Mouse (Mus musculus) liver, embryonic 12.5 days (tissue): ENCODE data around the gene Opn1sw. TPM values are rescaled to one million over a fixed set of nuclear protein-coding genes. Genes with fewer than 3 reads are reported as not detected.
"Not testable (repeated sequence)": the region's sequence is repeated elsewhere in the genome, so short reads cannot be mapped to it uniquely, and the experiment has no call there.

ENCODE experiments used
- ATAC-seq: fragments of 200-750 bp; cut with Nextera tagmentation; 2 replicates; pipeline ENCODE4 v1.8.0; 2017; ENCODE audit warnings: moderate number of reproducible peaks, mild to moderate bottlenecking, moderate library complexity
- H3K27ac ChIP-seq: fragments of 300-500 bp; sonication (generic); 2 replicates; pipeline ENCODE4 v1.5.1; 2016; ENCODE audit warnings: mild to moderate bottlenecking
- H3K27me3 ChIP-seq: fragments of 300-500 bp; sonication (generic); replicated peaks from 2 replicates; pipeline ENCODE4 v1.6.1; 2016; ENCODE audit warnings: mild to moderate bottlenecking, moderate library complexity
- H3K36me3 ChIP-seq: fragments of 300-500 bp; sonication (generic); 2 replicates; pipeline ENCODE4 v1.6.1; 2016; ENCODE audit warnings: mild to moderate bottlenecking, moderate library complexity
- H3K4me1 ChIP-seq: fragments of 300-500 bp; sonication (generic); 2 replicates; pipeline ENCODE4 v1.6.1; 2016
- H3K4me2 ChIP-seq: fragments of 300-500 bp; sonication (generic); 2 replicates; pipeline ENCODE4 v1.6.1; 2016; ENCODE audit warnings: mild to moderate bottlenecking, moderate library complexity
- H3K4me3 ChIP-seq: fragments of 300-500 bp; sonication (generic); 2 replicates; pipeline ENCODE4 v1.5.1; 2016; ENCODE audit warnings: mild to moderate bottlenecking, moderate library complexity
- H3K9ac ChIP-seq: fragments of 300-500 bp; sonication (generic); 2 replicates; pipeline ENCODE4 v1.6.1; 2016; ENCODE audit warnings: mild to moderate bottlenecking, moderate library complexity
- H3K9me3 ChIP-seq: fragments of 300-500 bp; sonication (generic); replicated peaks from 2 replicates; pipeline ENCODE4 v1.6.1; 2016; ENCODE audit warnings: mild to moderate bottlenecking, moderate library complexity
- WGBS: fragments of 180-500 bp; shearing (Covaris S2); methylation state at CpG from one replicate; pipeline ENCODE4 v1.1.7; 2016; ENCODE audit not compliant: insufficient replicate concordance; 5-methylcytosine and 5-hydroxymethylcytosine counted together
- polyA plus RNA-seq: library from polyadenylated mRNA; unstranded; fragments of >200 nt; fragmentation: Nextera tagmentation; extraction: Ambion mirVana; gene quantifications from 2 replicates; pipeline ENCODE4 v1.2.1, GENCODE M21; 2016

Gene Opn1sw
- polyA plus RNA-seq, 1 experiment from 2014 or later: 0.08 TPM

DNA sequence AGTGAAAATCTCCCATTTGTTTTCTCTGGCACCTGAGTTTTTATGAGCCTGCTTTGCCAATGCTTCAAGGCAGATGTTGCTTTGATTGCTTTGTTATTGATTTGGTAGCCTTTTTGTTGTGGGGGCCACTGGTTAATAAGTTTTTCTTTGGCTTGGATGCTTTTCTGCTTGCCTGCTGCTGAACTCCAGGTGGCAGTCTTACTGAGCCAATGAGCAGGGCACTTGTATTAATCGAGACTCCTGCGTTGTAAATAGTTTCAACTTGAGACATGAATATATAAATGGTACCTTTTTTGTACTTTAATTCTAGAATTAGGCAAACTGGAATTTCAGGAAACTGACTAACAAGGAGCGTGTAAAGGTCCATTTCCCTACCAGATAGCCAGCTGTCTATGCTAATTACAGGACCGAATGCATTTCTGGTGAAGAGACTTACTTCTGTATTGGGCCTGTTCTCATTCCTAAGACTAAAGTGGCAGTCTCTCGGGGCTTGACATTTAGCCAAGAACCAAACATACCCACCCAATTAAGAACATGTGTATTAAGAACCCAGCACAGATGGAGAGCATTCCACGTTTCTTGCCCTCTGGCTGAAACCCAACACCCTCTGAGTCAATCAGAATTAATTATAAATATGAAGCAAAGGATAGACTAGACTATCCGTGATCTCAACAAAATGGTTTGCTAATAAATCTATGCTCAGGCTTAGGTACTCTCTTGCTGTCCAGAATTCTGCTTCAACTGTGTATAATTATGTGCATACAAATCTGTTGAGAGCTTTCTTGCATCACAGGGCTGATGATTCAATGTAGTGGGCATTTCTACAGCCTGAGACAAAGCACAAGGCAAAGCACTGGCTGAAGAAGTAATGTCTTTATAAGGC is 25.8 kb downstream of the Opn1sw start:
- WGBS: 81% methylated on average over 7 of the region's 7 CpGs

DNA sequence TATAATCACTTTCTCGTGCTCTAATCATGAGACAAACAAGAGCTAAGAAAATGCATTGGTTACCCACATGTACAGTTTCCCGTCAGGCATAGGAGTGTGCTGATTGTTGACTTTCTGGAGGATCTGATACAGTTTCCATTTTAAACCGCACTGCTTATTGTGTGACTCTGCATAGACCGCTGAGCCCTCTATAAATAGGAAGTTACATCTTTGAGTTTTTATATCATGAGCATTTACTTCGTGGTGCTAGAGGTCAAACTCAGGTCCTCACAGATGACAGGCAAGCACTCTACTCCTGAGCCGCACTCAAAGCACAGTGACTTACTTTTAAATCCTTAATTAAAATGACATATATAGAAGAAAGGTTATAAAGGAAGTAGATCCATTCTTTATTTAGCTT is 28.1 kb downstream of the Opn1sw start:
- no peak overlapping the region for H3K4me3 ChIP-seq
- H3K36me3 ChIP-seq: peaks cover 65% of the 10 kb centered on the region
- no peak overlapping the region for H3K9ac ChIP-seq
- no peaks in the 10 kb centered on the region for H3K27me3 ChIP-seq
- no peaks in the 10 kb centered on the region for H3K9me3 ChIP-seq
- H3K4me1 ChIP-seq: peaks cover 14% of the 10 kb centered on the region
- ATAC-seq: no peak
- H3K27ac ChIP-seq: no peak overlapping the region
- 83% methylated on average over 6 of the region's 6 CpGs for WGBS
- no peak overlapping the region for H3K4me2 ChIP-seq

More for the DNA sequence above, 25.8 kb downstream of the Opn1sw start:
- Histone ChIP-seq H3K9me3 (no peaks in the 10 kb centered on the region), H3K4me3 (no peak overlapping the region), H3K4me1 (peaks cover 4% of the 10 kb centered on the region), H3K4me2 (no peak overlapping the region), H3K27ac (no peak overlapping the region), H3K27me3 (no peaks in the 10 kb centered on the region), H3K9ac (no peak overlapping the region), H3K36me3 (peaks cover 73% of the 10 kb centered on the region)
- no peak for ATAC-seq

DNA sequence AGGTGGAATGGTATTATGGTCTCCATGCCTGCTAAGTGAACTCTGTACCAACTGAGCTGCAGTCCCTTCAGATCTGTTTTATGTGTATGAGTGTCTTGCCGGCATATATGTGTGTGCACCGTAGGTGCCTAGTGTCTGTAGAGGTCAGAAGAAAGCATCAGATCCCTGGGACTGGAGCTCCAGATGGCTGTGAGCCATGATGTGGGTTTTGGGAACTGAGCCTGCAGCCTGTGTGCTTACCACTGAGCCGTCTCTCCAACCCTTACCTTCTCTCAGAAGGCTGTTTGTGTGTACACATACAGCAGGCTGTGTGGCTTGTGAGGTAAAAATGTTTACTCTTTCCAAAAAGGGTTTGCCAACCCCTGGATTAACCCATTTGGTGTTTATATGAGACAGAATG is 28.9 kb downstream of the Opn1sw start:
- peaks cover 14% of the 10 kb centered on the region for H3K4me1 ChIP-seq
- no peak overlapping the region for H3K4me2 ChIP-seq
- no peaks in the 10 kb centered on the region for H3K9me3 ChIP-seq
- H3K4me3 ChIP-seq: no peak overlapping the region
- 89% methylated on average over 3 of the region's 3 CpGs for WGBS
- no peaks in the 10 kb centered on the region for H3K27me3 ChIP-seq
- no peak overlapping the region for H3K9ac ChIP-seq
- ATAC-seq: no peak
- no peak overlapping the region for H3K27ac ChIP-seq
- peaks cover 63% of the 10 kb centered on the region for H3K36me3 ChIP-seq

DNA sequence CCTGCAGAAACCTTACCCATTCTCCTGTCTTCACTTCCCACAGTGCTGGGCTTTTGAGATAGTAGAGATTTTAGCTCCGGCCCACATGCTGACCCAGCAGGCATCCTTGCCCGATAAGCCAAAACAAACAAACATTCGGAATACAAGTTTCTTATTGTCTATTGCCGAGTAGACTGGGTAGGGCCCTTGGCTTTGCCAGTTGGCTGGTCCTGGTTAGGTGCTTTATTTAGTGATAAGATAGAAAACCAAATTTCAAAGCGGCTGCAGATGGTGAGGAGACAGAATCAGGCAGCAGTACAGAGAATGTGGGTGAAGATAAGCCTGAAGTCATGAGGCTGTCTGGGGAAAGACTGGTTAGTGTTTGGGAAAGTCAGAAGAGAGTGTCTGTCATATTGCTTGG is 35.5 kb downstream of the Opn1sw start:
- H3K27ac ChIP-seq: 0 out of 2 replicates have a peak overlapping the region, but pooled peaks have one; percentile 20

DNA sequence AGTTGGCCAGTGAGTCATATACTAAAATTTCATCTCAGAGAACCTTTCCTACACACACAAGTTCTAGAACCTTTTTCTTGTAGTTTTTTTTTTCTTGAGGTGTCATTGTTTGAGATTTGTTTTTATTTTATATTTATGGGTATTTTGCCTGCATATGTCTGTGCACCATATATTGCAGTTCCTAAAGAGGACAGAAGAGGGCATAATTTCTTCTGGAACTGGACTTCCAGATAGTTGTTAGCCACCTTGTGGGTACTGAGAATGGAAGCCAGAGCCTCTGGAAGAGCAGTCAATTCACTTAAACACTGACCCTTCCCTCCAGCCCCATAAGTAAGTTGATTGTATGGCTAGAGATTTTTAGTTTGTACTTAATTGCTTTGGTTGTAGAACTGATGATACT is 36.7 kb downstream of the Opn1sw start:
- H3K27me3 ChIP-seq: no peaks in the 10 kb centered on the region
- H3K27ac ChIP-seq: no peak overlapping the region
- H3K4me2 ChIP-seq: no peak overlapping the region
- peaks cover 56% of the 10 kb centered on the region for H3K4me1 ChIP-seq
- no peaks in the 10 kb centered on the region for H3K9me3 ChIP-seq
- no peak overlapping the region for H3K4me3 ChIP-seq
- peaks cover 6% of the 10 kb centered on the region for H3K36me3 ChIP-seq
- ATAC-seq: no peak
- no peak overlapping the region for H3K9ac ChIP-seq

More for the DNA sequence above, 35.5 kb downstream of the Opn1sw start:
- peaks cover 61% of the 10 kb centered on the region for H3K4me1 ChIP-seq
- H3K4me2 ChIP-seq: peak overlapping the region; percentile 42
- peak overlapping the region; percentile 39; the same call in 1 of the 2 replicates for H3K9ac ChIP-seq
- no peaks in the 10 kb centered on the region for H3K27me3 ChIP-seq
- no peaks in the 10 kb centered on the region for H3K9me3 ChIP-seq
- ATAC-seq: peak; percentile 48
- no peak overlapping the region for H3K4me3 ChIP-seq
- H3K36me3 ChIP-seq: peaks cover 16% of the 10 kb centered on the region
- WGBS: 13% methylated on average over 5 of the region's 5 CpGs

DNA sequence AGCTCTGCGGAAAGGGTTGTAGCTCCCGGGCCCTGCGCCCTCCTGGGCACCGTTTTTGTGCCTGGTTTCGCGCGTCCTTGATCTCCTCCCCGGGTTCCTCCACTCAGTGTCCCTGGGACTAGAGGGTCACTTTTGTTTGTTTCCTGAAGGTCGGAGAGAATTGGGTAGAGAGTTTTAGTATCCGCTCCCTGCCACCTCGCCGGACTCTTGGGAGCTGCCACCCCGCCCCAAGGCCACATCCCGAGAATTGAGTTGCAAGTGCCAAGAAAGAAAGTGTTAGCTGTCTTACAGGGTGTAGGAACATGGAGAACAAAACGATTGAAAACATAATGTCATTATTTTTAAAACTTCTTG is 39.9 kb downstream of the Opn1sw start:
- 3% methylated on average over 15 of the region's 15 CpGs for WGBS
- H3K4me1 ChIP-seq: peaks cover 48% of the 10 kb centered on the region
- H3K4me3 ChIP-seq: peak overlapping the region; percentile 91

DNA sequence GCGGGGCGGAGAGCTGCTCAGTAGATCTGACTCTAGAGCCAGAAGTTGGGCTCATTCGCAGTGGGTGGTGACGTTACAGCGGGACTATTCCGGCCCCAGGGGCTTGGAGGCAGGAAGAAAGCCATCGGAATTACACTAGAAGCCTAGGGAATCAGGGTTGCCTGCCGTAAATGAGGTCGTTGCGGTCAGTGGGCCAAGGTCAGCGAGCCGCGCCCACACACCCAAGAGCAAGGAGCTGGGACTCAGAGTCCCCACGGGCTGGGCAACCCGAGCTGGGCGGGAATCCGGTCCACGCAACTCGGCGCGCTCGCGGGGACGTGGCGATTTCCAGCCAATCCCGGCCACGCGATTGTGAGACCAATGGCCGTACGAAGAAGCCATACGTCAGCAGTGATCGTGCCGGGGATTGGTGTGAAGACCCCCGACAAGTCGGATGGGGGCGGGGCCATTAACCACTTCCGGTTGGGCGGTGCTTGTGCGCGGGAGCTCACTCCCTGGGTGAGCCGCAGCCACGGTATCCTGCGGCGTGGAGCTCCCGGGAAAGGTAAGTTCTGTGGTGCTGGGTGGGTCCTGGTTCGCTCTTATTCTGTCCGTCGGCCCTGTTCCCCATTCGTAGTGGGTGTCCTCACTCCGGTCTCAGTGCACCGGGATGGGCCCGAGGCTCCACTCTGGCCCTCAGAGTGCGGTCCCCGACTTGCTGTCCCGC is 40.5 kb downstream of the Opn1sw start, which contains the start of gene Calu:
Gene Calu (plus strand): TSS at position 405 of the 706 bp plus-strand sequence.
- ATAC-seq: peak; percentile 97
- peaks cover 43% of the 10 kb centered on the region for H3K4me1 ChIP-seq
- WGBS: under 1% methylated on average over 55 of the region's 55 CpGs

More for the DNA sequence above, 39.9 kb downstream of the Opn1sw start:
- H3K9ac ChIP-seq: peak overlapping the region; percentile 90
- peak overlapping the region; percentile 71 for H3K4me2 ChIP-seq
- no peaks in the 10 kb centered on the region for H3K27me3 ChIP-seq
- ATAC-seq: peak; percentile 3
- H3K27ac ChIP-seq: peak overlapping the region; percentile 79
- H3K36me3 ChIP-seq: no peaks in the 10 kb centered on the region
- H3K9me3 ChIP-seq: no peaks in the 10 kb centered on the region

DNA sequence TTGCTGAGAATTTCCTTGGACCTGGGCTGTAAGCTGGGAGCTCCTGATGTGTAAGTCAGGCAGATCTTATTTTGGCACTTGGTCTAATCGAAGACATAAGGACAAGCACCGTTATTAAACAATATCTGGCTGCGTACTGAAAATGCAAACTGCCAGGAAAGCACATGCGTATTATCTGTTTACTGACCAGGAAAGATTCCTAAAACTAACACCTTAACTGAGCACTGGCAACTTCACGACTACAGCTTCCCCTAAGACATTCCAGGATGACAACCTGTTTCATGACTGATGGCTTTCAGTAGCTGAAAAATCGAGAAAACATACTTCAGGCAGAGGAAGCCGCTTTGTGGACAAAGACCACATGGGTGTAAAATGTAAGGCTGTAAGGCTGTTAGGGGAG is 41.1 kb downstream of the Opn1sw start:
- peak overlapping the region; percentile 91 for H3K4me3 ChIP-seq
- no peaks in the 10 kb centered on the region for H3K9me3 ChIP-seq
- peak overlapping the region; percentile 71 for H3K4me2 ChIP-seq
- H3K36me3 ChIP-seq: no peaks in the 10 kb centered on the region
- ATAC-seq: no peak
- no peaks in the 10 kb centered on the region for H3K27me3 ChIP-seq
- H3K27ac ChIP-seq: peak overlapping the region; percentile 74
- peak overlapping the region; percentile 90 for H3K9ac ChIP-seq
- H3K4me1 ChIP-seq: peaks cover 36% of the 10 kb centered on the region
- 32% methylated on average over 7 of the region's 7 CpGs for WGBS

More for the DNA sequence above, 40.5 kb downstream of the Opn1sw start, which contains the start of gene Calu:
- Histone ChIP-seq H3K36me3 (no peaks in the 10 kb centered on the region), H3K4me2 (peak within 1 kb of the TSS; percentile 71), H3K4me3 (peak within 1 kb of the TSS; percentile 91), H3K27ac (peak within 1 kb of the TSS; percentile 79), H3K9ac (peak within 1 kb of the TSS; percentile 90), H3K9me3 (no peaks in the 10 kb centered on the region), H3K27me3 (no peaks in the 10 kb centered on the region)

DNA sequence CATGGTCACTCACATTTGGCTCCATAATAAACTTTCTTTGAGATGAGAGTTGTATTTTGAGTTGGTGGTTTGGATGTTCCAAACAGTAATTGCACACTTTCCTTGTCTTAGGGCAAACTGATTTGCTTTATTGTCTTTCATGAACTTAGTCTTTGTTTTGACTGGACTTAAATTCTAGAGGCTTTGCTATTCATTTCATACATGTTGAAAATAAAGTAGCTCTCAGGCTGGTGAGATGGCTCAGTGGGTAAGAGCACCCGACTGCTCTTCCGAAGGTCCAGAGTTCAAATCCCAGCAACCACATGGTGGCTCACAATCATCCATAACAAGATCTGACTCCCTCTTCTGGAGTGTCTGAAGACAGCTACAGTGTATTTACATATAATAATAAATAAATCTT is 41.8 kb downstream of the Opn1sw start:
- not testable (repeated sequence) for H3K4me3 ChIP-seq, H3K4me2 ChIP-seq, ATAC-seq, H3K27me3 ChIP-seq, H3K36me3 ChIP-seq, H3K9me3 ChIP-seq, H3K27ac ChIP-seq, H3K9ac ChIP-seq
- H3K4me1 ChIP-seq: peaks cover 30% of the 10 kb centered on the region
- 73% methylated on average over 2 of the region's 2 CpGs for WGBS

DNA sequence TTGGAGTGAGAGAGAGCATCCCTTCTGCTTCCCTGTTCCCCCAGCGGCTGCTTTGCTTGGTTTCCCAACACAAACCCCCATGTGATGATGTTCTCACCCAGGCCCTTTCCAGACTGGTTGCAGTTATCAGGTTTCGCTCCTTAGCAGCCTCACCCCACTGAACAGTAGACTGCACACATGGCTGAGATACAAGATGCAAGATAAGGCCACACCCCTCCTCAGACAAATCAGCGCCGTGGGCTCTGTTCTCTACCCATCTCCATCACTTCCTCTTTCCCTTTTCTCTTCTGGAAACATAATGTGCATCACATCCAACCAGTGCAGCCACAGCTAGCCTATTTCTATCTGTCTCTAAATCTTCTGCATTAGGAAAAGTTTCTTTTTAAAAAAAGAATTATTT is 58.8 kb downstream of the Opn1sw start:
- H3K27ac ChIP-seq: no peak overlapping the region
- ATAC-seq: no peak
- H3K4me1 ChIP-seq: no peaks in the 10 kb centered on the region
- no peak overlapping the region for H3K4me3 ChIP-seq
- H3K36me3 ChIP-seq: no peaks in the 10 kb centered on the region
- no peak overlapping the region for H3K4me2 ChIP-seq
- peaks cover 43% of the 10 kb centered on the region for H3K27me3 ChIP-seq
- no peaks in the 10 kb centered on the region for H3K9me3 ChIP-seq
- H3K9ac ChIP-seq: no peak overlapping the region
- WGBS: 40% methylated on average over 4 of the region's 4 CpGs

DNA sequence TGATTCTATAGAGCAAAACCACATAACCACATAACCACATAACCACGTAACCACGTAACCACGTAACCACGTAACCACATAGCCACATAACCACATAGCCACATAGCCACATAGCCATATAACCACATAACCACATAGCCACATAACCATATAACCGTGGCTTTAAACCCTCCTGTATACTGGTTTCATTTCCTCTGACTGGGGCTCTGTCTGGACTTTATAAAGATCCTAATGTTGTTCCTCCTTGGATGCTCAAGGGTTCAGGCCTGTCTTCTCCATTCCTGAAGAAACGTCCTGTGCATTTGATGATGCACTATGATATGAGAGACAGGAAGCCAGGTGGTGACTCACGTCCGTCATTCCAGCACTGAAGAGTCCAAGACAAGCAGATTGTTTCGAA is 61.3 kb downstream of the Opn1sw start:
- H3K9ac ChIP-seq: no peak overlapping the region
- no peak for ATAC-seq
- no peaks in the 10 kb centered on the region for H3K9me3 ChIP-seq
- no peaks in the 10 kb centered on the region for H3K4me1 ChIP-seq
- 50% methylated on average over 9 of the region's 9 CpGs for WGBS
- no peaks in the 10 kb centered on the region for H3K36me3 ChIP-seq
- peaks cover 32% of the 10 kb centered on the region for H3K27me3 ChIP-seq
- no peak overlapping the region for H3K27ac ChIP-seq
- no peak overlapping the region for H3K4me2 ChIP-seq
- no peak overlapping the region for H3K4me3 ChIP-seq
